ENCODE assay signal across 9 mouse cellular contexts in the genomic region with DNA sequence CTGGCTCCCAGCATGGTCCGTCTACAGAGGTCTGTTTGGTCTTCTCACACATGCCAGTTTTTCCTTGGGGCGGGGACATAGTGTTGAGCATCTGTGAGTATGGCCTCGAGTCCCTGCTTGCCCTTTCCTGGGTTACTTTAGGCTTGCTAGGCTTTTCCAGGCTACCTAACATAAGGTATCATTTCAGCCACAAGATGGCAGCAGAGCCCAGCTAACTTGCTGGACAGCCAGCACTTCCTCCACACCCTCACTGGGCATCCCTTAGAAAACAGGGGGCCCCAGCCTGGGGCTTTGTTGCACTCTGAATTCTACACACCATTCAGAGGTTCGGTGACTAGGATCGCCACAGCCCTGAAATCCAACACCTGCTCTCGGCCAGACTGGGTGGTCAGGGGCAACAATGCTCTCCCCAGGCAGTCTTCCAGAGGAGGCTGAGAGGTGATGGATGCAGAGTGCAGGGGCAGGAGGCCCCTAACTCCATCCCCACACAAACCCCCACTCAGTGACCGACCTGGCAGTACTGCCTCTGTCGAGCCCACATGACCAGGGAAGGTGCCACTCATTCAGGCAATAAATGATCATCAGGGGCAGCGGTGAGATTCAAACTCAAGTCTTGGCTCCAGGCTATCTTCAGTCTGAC. TPM values are rescaled to one million over a fixed set of nuclear protein-coding genes. Genes with fewer than 3 reads are reported as not detected.
DNase-seq lines count a peak whose midpoint lies in the region; ATAC-seq and TF ChIP-seq lines count a peak whose summit lies in the region.
"Had no signal": no experiment of that assay in that cellular context is flagged by ENCODE, and none has a peak within 500 bp of the region (broad histone marks: within the 10 kb centered on the region; RNA-seq: fewer than 3 reads in every experiment).

No protein-coding gene starts in this region.

- peak; percentile 78 for ATAC-seq in forebrain, embryonic 15.5 days (replicated peaks)
- peak; percentile 57 for ATAC-seq in hindbrain, embryonic 13.5 days (ENCODE audit: low FRiP score)

- no peak overlapping the region for H3K27ac ChIP-seq in MEL (ENCODE audit: control insufficient read depth, low read depth, low read length)
- H3K27ac ChIP-seq in forebrain, embryonic 15.5 days (replicated peaks), result no peak overlapping the region
- H3K27ac ChIP-seq in hindbrain, embryonic 13.5 days, result no peak overlapping the region
- H3K27ac ChIP-seq: heart, embryonic 15.5 days had no signal

- peak; percentile 89 for TF ChIP-seq RAD21 in MEL (IDR thresholded peaks at IDR 0.05; ENCODE audit: low read depth, low read length)

- H3K4me2 ChIP-seq in forebrain, embryonic 15.5 days (replicated peaks), result no peak overlapping the region
- H3K4me2 ChIP-seq in hindbrain, embryonic 13.5 days, result no peak overlapping the region
- H3K4me2 ChIP-seq: heart, embryonic 15.5 days had no signal

- WGBS in forebrain, embryonic 15.5 days, result 15% methylated on average over 9 of the region's 9 CpGs
- WGBS in hindbrain, embryonic 13.5 days, result 20% methylated on average over 9 of the region's 9 CpGs

- no peaks in the 10 kb centered on the region for H3K27me3 ChIP-seq in MEL (ENCODE audit: control insufficient read depth in 1 of 2, insufficient read depth in 2 of 2, low read length in 2 of 2)
- no peaks in the 10 kb centered on the region for H3K27me3 ChIP-seq in forebrain, embryonic 15.5 days
- H3K27me3 ChIP-seq in hindbrain, embryonic 13.5 days, result no peaks in the 10 kb centered on the region

- no peaks in the 10 kb centered on the region for H3K4me1 ChIP-seq in MEL (ENCODE audit: control insufficient read depth in 1 of 2, insufficient read depth in 2 of 2, low read length in 2 of 2)
- peaks cover 18% of the 10 kb centered on the region for H3K4me1 ChIP-seq in forebrain, embryonic 15.5 days
- H3K4me1 ChIP-seq in hindbrain, embryonic 13.5 days (replicated peaks), result peaks cover 12% of the 10 kb centered on the region

- peak; percentile 47 to 81 (median 78) for TF ChIP-seq CTCF in MEL (IDR thresholded peaks at IDR 0.05 in 2 of 3, conservative IDR thresholded peaks at IDR 0.05 in 1 of 3; ENCODE audit: control insufficient read depth in 1 of 3, insufficient read depth in 1 of 3, low read depth in 2 of 3, low read length in 3 of 3, poor library complexity in 1 of 3, severe bottlenecking in 1 of 3)

- TF ChIP-seq EP300 in MEL (IDR thresholded peaks at IDR 0.05; ENCODE audit: low read depth in 1 of 2, low read length in 2 of 2), result no peak

- no peaks in the 10 kb centered on the region for H3K79me2 ChIP-seq in MEL (ENCODE audit: control insufficient read depth, insufficient read depth, low read length, poor library complexity)

- TF ChIP-seq POLR2A in MEL (IDR thresholded peaks at IDR 0.05; ENCODE audit: control insufficient read depth in 1 of 2, insufficient read depth in 1 of 2, low read depth in 1 of 2, low read length in 2 of 2, poor library complexity in 1 of 2), result no peak

- H3K36me3 ChIP-seq in MEL (ENCODE audit: control insufficient read depth in 1 of 2, insufficient read depth in 2 of 2, low read length in 2 of 2), result no peaks in the 10 kb centered on the region
- H3K36me3 ChIP-seq in forebrain, embryonic 15.5 days, result no peaks in the 10 kb centered on the region
- no peaks in the 10 kb centered on the region; the same call in 1 of the 2 replicates for H3K36me3 ChIP-seq in hindbrain, embryonic 13.5 days
- H3K36me3 ChIP-seq: heart, embryonic 15.5 days had no signal

- no peaks in the 10 kb centered on the region for H3K9me3 ChIP-seq in MEL (replicated peaks; ENCODE audit: insufficient read depth, low read length)
- no peaks in the 10 kb centered on the region for H3K9me3 ChIP-seq in forebrain, embryonic 15.5 days
- no peaks in the 10 kb centered on the region for H3K9me3 ChIP-seq in hindbrain, embryonic 13.5 days
- H3K9me3 ChIP-seq: heart, embryonic 15.5 days had no signal

- peak; percentile 64 for DNase-seq in MEL (ENCODE audit: low read depth, low spot score)
- DNase-seq in cerebellum, adult 11 months, result peak; percentile 64
- DNase-seq in layer of hippocampus, adult 9-11 months, result peak; percentile 68
- peak; percentile 90 for DNase-seq in lung, postnatal 10 days
- DNase-seq in retina, postnatal 1 day, result peak; percentile 91
- peak; percentile 89 for DNase-seq in urinary bladder, postnatal 14 days (ENCODE audit: low spot score)

- H3K4me3 ChIP-seq in MEL (ENCODE audit: control insufficient read depth in 1 of 2, insufficient read depth in 1 of 2, low read depth in 2 of 2, low read length in 2 of 2), result no peak overlapping the region
- no peak overlapping the region for H3K4me3 ChIP-seq in forebrain, embryonic 15.5 days
- H3K4me3 ChIP-seq in hindbrain, embryonic 13.5 days, result no peak overlapping the region
- H3K4me3 ChIP-seq: heart, embryonic 15.5 days had no signal

- H3K9ac ChIP-seq in MEL (ENCODE audit: control insufficient read depth, low read depth, low read length, poor library complexity, severe bottlenecking), result no peak overlapping the region
- no peak overlapping the region for H3K9ac ChIP-seq in forebrain, embryonic 15.5 days (replicated peaks)
- 0 out of 2 replicates have a peak overlapping the region, but pooled peaks have one; percentile 20 for H3K9ac ChIP-seq in hindbrain, embryonic 13.5 days
- H3K9ac ChIP-seq: heart, embryonic 15.5 days had no signal

TF ChIP-seq in MEL, 35 proteins besides CTCF, POLR2A, EP300 and RAD21:
- TF ChIP-seq MYB (IDR thresholded peaks at IDR 0.05; ENCODE audit: low read depth, low read length) (no peak), SMC3 (IDR thresholded peaks at IDR 0.05; ENCODE audit: low read depth, low read length) (peak; percentile 88), E2F4 (IDR thresholded peaks at IDR 0.05; ENCODE audit: borderline replicate concordance, low read depth, low read length) (no peak), ZC3H11A (IDR thresholded peaks at IDR 0.05; ENCODE audit: low read depth, low read length) (peak; percentile 72), BHLHE40 (IDR thresholded peaks at IDR 0.05; ENCODE audit: borderline replicate concordance, low read depth, low read length) (no peak)
TF ChIP-seq in MEL: peak in this region for 2.

RNA-seq across cellular contexts. Expression of gene Akna, which starts 14.3 kb away (rescaled TPM):
- 3.9 and 6.2 TPM in 2 replicates for total RNA-seq in MEL (2012; rRNA removed)
- polyA plus RNA-seq in MEL (2012; ENCODE audit: insufficient read depth in 1 of 2, insufficient read length in 2 of 2, low read depth in 1 of 2, low replicate concordance in 2 of 2, missing spikeins in 1 of 2), result 10 to 100 TPM in 1 of 2 experiments, not detected in 1; 14.1 TPM
- polyA plus RNA-seq in forebrain, embryonic 15.5 days (2015; fragmentation: Nextera tagmentation; extraction: Ambion mirVana), result 12.4 and 16.0 TPM in 2 replicates
- polyA plus RNA-seq in hindbrain, embryonic 13.5 days (2015; fragmentation: Nextera tagmentation; extraction: Ambion mirVana), result 6.0 and 6.2 TPM in 2 replicates

RNA-seq across cellular contexts. Expression of gene Orm2, which starts 55.2 kb away (rescaled TPM):
- total RNA-seq in MEL (2012; rRNA removed), result not detected in 2 replicates
- not detected for polyA plus RNA-seq in MEL (2012; ENCODE audit: insufficient read depth in 1 of 2, insufficient read length in 2 of 2, low read depth in 1 of 2, low replicate concordance in 2 of 2, missing spikeins in 1 of 2)
- polyA plus RNA-seq in forebrain, embryonic 15.5 days (2015; fragmentation: Nextera tagmentation; extraction: Ambion mirVana), result not detected in 2 replicates
- not detected in 2 replicates for polyA plus RNA-seq in hindbrain, embryonic 13.5 days (2015; fragmentation: Nextera tagmentation; extraction: Ambion mirVana)
- polyA plus RNA-seq: heart, embryonic 15.5 days had no signal
